Mouse (Mus musculus) megakaryocyte, embryonic 14.5 days (primary cell): Measurements from ENCODE around the gene Mroh9.

ENCODE experiments used
- FLI1 ChIP-seq: IDR thresholded peaks from 2 replicates; pipeline ENCODE4 v1.6.1; 2012; ENCODE audit warnings: low read length, inconsistent platforms, mixed read lengths
- GATA1 ChIP-seq: IDR thresholded peaks from 3 replicates; pipeline ENCODE4 v1.6.1; 2012; ENCODE audit warnings: mixed read lengths, low read length, inconsistent platforms, borderline replicate concordance

DNA sequence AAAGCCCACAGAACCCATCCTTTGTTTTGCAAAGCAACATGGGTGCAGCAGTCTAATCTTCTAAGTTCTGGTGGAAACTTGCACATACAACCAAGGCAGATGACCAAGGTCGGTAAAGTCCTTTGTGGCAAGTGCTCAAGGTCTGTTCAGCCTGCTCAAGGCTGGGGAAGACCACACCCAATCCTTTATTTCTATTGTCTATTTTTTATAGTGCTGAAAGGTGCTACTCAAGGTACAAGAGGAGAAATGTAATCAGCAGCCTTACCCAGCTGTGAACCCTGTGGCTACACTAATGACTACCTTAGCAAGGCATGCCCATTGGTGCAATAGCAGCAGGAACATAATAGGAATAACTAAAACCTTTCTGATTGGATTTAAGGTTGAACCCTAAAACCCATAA lies 36.9 kb upstream of the Mroh9 start:
- no peak for TF ChIP-seq GATA1
- TF ChIP-seq FLI1: no peak
